Mouse (Mus musculus): ENCODE measurements at regions not wholly inside any gene's neighbourhood (a gene's known extent, or its start where the extent isn't known, plus 50 kb on each side); places are given as distances from the start of the nearest gene placed in this dataset.

GRCm38 (mm10) chr10:55933993-55934392 lies 172.7 kb upstream of the Msl3l2 start:
- TF ChIP-seq EP300 (IDR thresholded peaks at IDR 0.05; ENCODE audit: low read depth): no peak
- no peak for TF ChIP-seq CTCF (IDR thresholded peaks at IDR 0.05; ENCODE audit: low read depth)

All from liver, postnatal 0 days (tissue).